Mouse (Mus musculus) limb, embryonic 15.5 days (tissue): ENCODE results near the gene Zbtb2. TPM values are rescaled to one million over a fixed set of nuclear protein-coding genes. Genes with fewer than 3 reads are reported as not detected.

Experiments used
- ATAC-seq: fragments of 200-750 bp; cut with Nextera tagmentation; 2 replicates; pipeline ENCODE4 v1.8.0; 2017; ENCODE audit warnings: low read depth, moderate TSS enrichment; ENCODE audit not compliant: insufficient number of reproducible peaks, low FRiP score, low TSS enrichment
- H3K27ac ChIP-seq: fragments of 300-500 bp; sonication (generic); 2 replicates; pipeline ENCODE4 v1.5.1; 2015; ENCODE audit warnings: moderate library complexity, mild to moderate bottlenecking, inconsistent platforms
- H3K27me3 ChIP-seq: fragments of 300-500 bp; sonication (generic); 2 replicates; pipeline ENCODE4 v1.6.1; 2015; ENCODE audit warnings: inconsistent platforms
- H3K36me3 ChIP-seq: fragments of 300-500 bp; sonication (generic); 2 replicates; pipeline ENCODE4 v1.6.1; 2015; ENCODE audit warnings: inconsistent platforms
- H3K4me1 ChIP-seq: fragments of 300-500 bp; sonication (generic); 2 replicates; pipeline ENCODE4 v1.6.1; 2015; ENCODE audit warnings: inconsistent platforms
- H3K4me2 ChIP-seq: fragments of 300-500 bp; sonication (generic); 2 replicates; pipeline ENCODE4 v1.6.1; 2015; ENCODE audit warnings: mild to moderate bottlenecking, inconsistent platforms
- H3K4me3 ChIP-seq: fragments of 300-500 bp; sonication (generic); 2 replicates; pipeline ENCODE4 v1.5.1; 2015; ENCODE audit warnings: mild to moderate bottlenecking, inconsistent platforms
- H3K9ac ChIP-seq: fragments of 300-500 bp; sonication (generic); 2 replicates; pipeline ENCODE4 v1.6.1; 2015; ENCODE audit warnings: inconsistent platforms
- H3K9me3 ChIP-seq: fragments of 300-500 bp; sonication (generic); 2 replicates; pipeline ENCODE4 v1.6.1; 2016; ENCODE audit warnings: inconsistent platforms
- WGBS: fragments of 180-500 bp; shearing (Covaris S2); methylation state at CpG from one replicate; pipeline ENCODE4 v1.1.7; 2015; 5-methylcytosine and 5-hydroxymethylcytosine counted together
- polyA plus RNA-seq: library from polyadenylated mRNA; unstranded; fragments of >200 nt; fragmentation: Nextera tagmentation; extraction: Ambion mirVana; gene quantifications from 2 replicates; pipeline ENCODE4 v1.2.1, GENCODE M21; 2015

Zbtb2 gene
- polyA plus RNA-seq, 1 experiment from 2014 or later: 13.4 TPM

DNA sequence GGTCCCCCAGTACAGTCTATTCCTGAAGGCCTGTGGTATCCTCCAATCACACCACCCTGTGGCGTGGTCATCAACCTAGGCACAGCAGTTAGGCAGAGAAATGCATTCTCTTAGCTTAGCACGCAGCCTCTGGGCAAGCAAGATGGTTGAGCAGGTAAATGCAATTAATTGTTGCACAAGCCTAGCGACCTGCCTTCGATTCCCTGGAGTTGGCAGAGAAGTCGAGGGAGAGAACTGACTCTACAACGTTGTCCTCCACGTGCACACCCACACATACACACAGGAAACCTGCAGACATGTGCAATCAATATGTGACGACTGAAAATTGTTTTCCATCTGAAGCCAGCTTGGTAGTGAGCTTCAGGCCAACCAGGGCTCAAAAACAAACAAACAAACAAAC, 64.0 kb downstream of the Zbtb2 start:
- H3K36me3 ChIP-seq: no peaks in the 10 kb centered on the region
- H3K4me2 ChIP-seq: no peak overlapping the region
- H3K27ac ChIP-seq: no peak overlapping the region
- no peaks in the 10 kb centered on the region for H3K27me3 ChIP-seq
- H3K9ac ChIP-seq: no peak overlapping the region
- ATAC-seq: no peak
- peaks cover 7% of the 10 kb centered on the region; the same call in 1 of the 2 replicates for H3K4me1 ChIP-seq
- H3K4me3 ChIP-seq: no peak overlapping the region
- no peaks in the 10 kb centered on the region for H3K9me3 ChIP-seq
- WGBS: 69% methylated on average over 8 of the region's 8 CpGs

Other genes with a start within 250 kb of the Zbtb2 start
- 38.1 and 40.0 TPM in 2 replicates for gene Akap12, start 121.7 kb downstream of the Zbtb2 start, polyA plus RNA-seq
- gene Rmnd1, start 44.3 kb upstream of the Zbtb2 start, polyA plus RNA-seq: 43.4 and 50.1 TPM in 2 replicates
- 16.3 and 16.9 TPM in 2 replicates for gene Armt1, start 44.4 kb upstream of the Zbtb2 start, polyA plus RNA-seq
- gene Ccdc170, start 94.4 kb upstream of the Zbtb2 start, polyA plus RNA-seq: 0.13 TPM in 1 of 2 replicates, not detected in the other
- gene Esr1, start 223.5 kb upstream of the Zbtb2 start, polyA plus RNA-seq: 0.82 and 0.87 TPM in 2 replicates